Mouse (Mus musculus) thymus, adult 2 months (tissue): ENCODE results near the gene Igdcc4. TPM values are rescaled to one million over a fixed set of nuclear protein-coding genes. Genes with fewer than 3 reads are reported as not detected.
A peak's percentile ranks its signal among the peaks of the same experiment; 100 is the strongest.

Source experiments
- DNase-seq: peaks from one replicate; pipeline ENCODE4 v3.0.0; 2021
- H3K27ac ChIP-seq: fragments of 200-500 bp; 2 replicates; pipeline ENCODE4 v1.5.1; 2012; ENCODE audit warnings: low read length, control low read depth; ENCODE audit not compliant: control insufficient read depth, insufficient read depth
- H3K27me3 ChIP-seq: fragments of 200-500 bp; 2 replicates; pipeline ENCODE4 v1.6.1; 2012; ENCODE audit warnings: mild to moderate bottlenecking, low read length, moderate library complexity, mixed read lengths; ENCODE audit not compliant: control insufficient read depth, insufficient read depth
- H3K36me3 ChIP-seq: fragments of 200-500 bp; 2 replicates; pipeline ENCODE4 v1.6.1; 2012; ENCODE audit warnings: mild to moderate bottlenecking, low read length, moderate library complexity; ENCODE audit not compliant: control insufficient read depth, insufficient read depth
- H3K4me1 ChIP-seq: fragments of 200-500 bp; replicated peaks from 2 replicates; pipeline ENCODE4 v1.6.1; 2012; ENCODE audit warnings: low read length; ENCODE audit not compliant: control insufficient read depth, insufficient read depth
- H3K4me3 ChIP-seq: fragments of 200-500 bp; 2 replicates; pipeline ENCODE4 v1.5.1; 2012; ENCODE audit warnings: mild to moderate bottlenecking, low read length, control low read depth, moderate library complexity; ENCODE audit not compliant: control insufficient read depth, insufficient read depth
- CTCF ChIP-seq: fragments of 200-500 bp; IDR thresholded peaks from 2 replicates; pipeline ENCODE4 v1.5.1; 2012; ENCODE audit warnings: mild to moderate bottlenecking, control low read depth, low read length, moderate library complexity, borderline replicate concordance; ENCODE audit not compliant: control insufficient read depth, poor library complexity, insufficient read depth; ENCODE audit errors: extremely low read depth
- POLR2A ChIP-seq: fragments of 200-500 bp; IDR thresholded peaks from 2 replicates; pipeline ENCODE4 v1.6.1; 2012; ENCODE audit warnings: mild to moderate bottlenecking, low read length, control low read depth, moderate library complexity; ENCODE audit not compliant: control insufficient read depth, poor library complexity, insufficient read depth; ENCODE audit errors: extremely low read depth
- WGBS: fragments of 180-500 bp; shearing (Covaris S2); methylation state at CpG from one replicate; pipeline ENCODE4 v1.1.7; 2018; 5-methylcytosine and 5-hydroxymethylcytosine counted together
- polyA plus RNA-seq: library from polyadenylated mRNA; depleted of rRNA; stranded (reverse); fragments of >200 nt; gene quantifications from 2 replicates; pipeline ENCODE4 v1.2.3, GENCODE M21; 2012

Igdcc4 gene
- polyA plus RNA-seq, 1 experiment, result 11.7 TPM

- DNase-seq, result peak; percentile 39
- Histone ChIP-seq H3K27ac (no peak overlapping the region), H3K27me3 (peaks cover 22% of the 10 kb centered on the region), H3K4me1 (peaks cover 13% of the 10 kb centered on the region), H3K4me3 (peak overlapping the region; percentile 40), H3K36me3 (no peaks in the 10 kb centered on the region)
- 1% methylated on average over 17 of the region's 17 CpGs for WGBS
- TF ChIP-seq CTCF (no peak), POLR2A (no peak)
These were observed 40.7 kb downstream of the Igdcc4 start for GRCm38 (mm10) chr9:65141976-65142318.

- no peak for DNase-seq
- WGBS, result 20% methylated on average over 8 of the region's 8 CpGs
- Histone ChIP-seq H3K36me3 (no peaks in the 10 kb centered on the region), H3K4me1 (peaks cover 13% of the 10 kb centered on the region), H3K27me3 (peaks cover 22% of the 10 kb centered on the region), H3K27ac (no peak overlapping the region), H3K4me3 (no peak overlapping the region)
- TF ChIP-seq POLR2A (no peak), CTCF (no peak)
These were observed 41.1 kb downstream of the Igdcc4 start for GRCm38 (mm10) chr9:65142399-65142798.

GRCm38 (mm10) chr9:65146001-65146400 is 44.7 kb downstream of the Igdcc4 start:
- no peak overlapping the region for H3K4me3 ChIP-seq
- peaks cover 10% of the 10 kb centered on the region for H3K4me1 ChIP-seq
- H3K27ac ChIP-seq, result no peak overlapping the region
- WGBS, result 92% methylated on average over 5 of the region's 5 CpGs
- H3K27me3 ChIP-seq, result peaks cover 18% of the 10 kb centered on the region
- TF ChIP-seq CTCF, result no peak
- no peak for TF ChIP-seq POLR2A
- no peaks in the 10 kb centered on the region for H3K36me3 ChIP-seq
- DNase-seq, result no peak

GRCm38 (mm10) chr9:65148507-65148906 is 47.2 kb downstream of the Igdcc4 start:
- Histone ChIP-seq H3K36me3 (no peaks in the 10 kb centered on the region), H3K27ac (no peak overlapping the region), H3K4me3 (no peak overlapping the region), H3K4me1 (no peaks in the 10 kb centered on the region), H3K27me3 (no peaks in the 10 kb centered on the region; the same call in 1 of the 2 replicates)
- TF ChIP-seq CTCF (no peak), POLR2A (no peak)
- WGBS, result 90% methylated on average over 7 of the region's 7 CpGs
- no peak for DNase-seq

GRCm38 (mm10) chr9:65152711-65153330 is 51.5 kb downstream of the Igdcc4 start:
- TF ChIP-seq CTCF (no peak), POLR2A (no peak)
- H3K4me1 ChIP-seq, result no peaks in the 10 kb centered on the region
- no peaks in the 10 kb centered on the region for H3K27me3 ChIP-seq
- no peak overlapping the region for H3K4me3 ChIP-seq
- WGBS, result 89% methylated on average over 6 of the region's 6 CpGs
- no peak overlapping the region for H3K27ac ChIP-seq
- no peaks in the 10 kb centered on the region for H3K36me3 ChIP-seq
- DNase-seq, result no peak

- H3K27ac ChIP-seq, result no peak overlapping the region
- no peaks in the 10 kb centered on the region for H3K27me3 ChIP-seq
- H3K4me1 ChIP-seq, result no peaks in the 10 kb centered on the region
- 75% methylated on average over 5 of the region's 5 CpGs for WGBS
- H3K36me3 ChIP-seq, result no peaks in the 10 kb centered on the region
- no peak overlapping the region for H3K4me3 ChIP-seq
- DNase-seq, result no peak
- TF ChIP-seq CTCF (no peak), POLR2A (no peak)
These were observed 52.0 kb downstream of the Igdcc4 start for GRCm38 (mm10) chr9:65153331-65153711.
